Mouse (Mus musculus): ENCODE measurements around the gene Fam219a.
A peak's percentile ranks its signal among the peaks of the same experiment; 100 is the strongest.

Gene Fam219a

GRCm38 (mm10) chr4:41504325-41504724 lies 65.0 kb downstream of the Fam219a start:
- no peak for DNase-seq

GRCm38 (mm10) chr4:41502986-41503412 lies 66.3 kb downstream of the Fam219a start, which contains the start of gene AI464131:
AI464131 (minus strand) TSS chr4:41503076.
- DNase-seq, result peak; percentile 63

- no peak for DNase-seq
Measured at GRCm38 (mm10) chr4:41502171-41502940, 67.0 kb downstream of the Fam219a start.

GRCm38 (mm10) chr4:41500787-41501186 lies 68.6 kb downstream of the Fam219a start:
- no peak for DNase-seq

GRCm38 (mm10) chr4:41499619-41500018 lies 69.7 kb downstream of the Fam219a start:
- no peak for DNase-seq

GRCm38 (mm10) chr4:41498921-41499391 lies 70.4 kb downstream of the Fam219a start:
- DNase-seq, result no peak

GRCm38 (mm10) chr4:41497995-41498845 lies 71.1 kb downstream of the Fam219a start:
- DNase-seq, result no peak

- no peak for DNase-seq
Measured at GRCm38 (mm10) chr4:41497579-41497978, 71.8 kb downstream of the Fam219a start.

- DNase-seq, result no peak
Measured at GRCm38 (mm10) chr4:41497046-41497445, 72.3 kb downstream of the Fam219a start.

GRCm38 (mm10) chr4:41495850-41496249 lies 73.5 kb downstream of the Fam219a start:
- DNase-seq, result no peak

GRCm38 (mm10) chr4:41495076-41495475 lies 74.3 kb downstream of the Fam219a start:
- no peak for DNase-seq

- no peak for DNase-seq
Measured at GRCm38 (mm10) chr4:41494378-41494777, 75.0 kb downstream of the Fam219a start.

GRCm38 (mm10) chr4:41493464-41494116 lies 75.7 kb downstream of the Fam219a start:
- DNase-seq, result no peak

- no peak for DNase-seq
Measured at GRCm38 (mm10) chr4:41492951-41493350, 76.4 kb downstream of the Fam219a start.

- no peak for DNase-seq
Measured at GRCm38 (mm10) chr4:41481601-41482017, 87.7 kb downstream of the Fam219a start.

- no peak for DNase-seq
Measured at GRCm38 (mm10) chr4:41480254-41480653, 89.1 kb downstream of the Fam219a start.

- DNase-seq, result no peak
Measured at GRCm38 (mm10) chr4:41479456-41479804, 89.9 kb downstream of the Fam219a start.

GRCm38 (mm10) chr4:41478751-41479455 lies 90.4 kb downstream of the Fam219a start:
- no peak for DNase-seq

GRCm38 (mm10) chr4:41477648-41478160 lies 91.6 kb downstream of the Fam219a start:
- DNase-seq, result no peak

GRCm38 (mm10) chr4:41471384-41471689 lies 98.0 kb downstream of the Fam219a start:
- no peak for DNase-seq

GRCm38 (mm10) chr4:41470684-41471383 lies 98.5 kb downstream of the Fam219a start:
- no peak for DNase-seq
